Mouse (Mus musculus): Measurements from ENCODE around the gene Ostn. TPM values are rescaled to one million over a fixed set of nuclear protein-coding genes. Genes with fewer than 3 reads are reported as not detected.

Ostn gene
- not detected for polyA plus RNA-seq (2015; fragmentation: Illumina TruSeq; extraction: RNeasy Lipid Tissue Mini Kit (QIAGEN cat#74804); ENCODE audit: insufficient read depth, low read depth, low replicate concordance)

DNA sequence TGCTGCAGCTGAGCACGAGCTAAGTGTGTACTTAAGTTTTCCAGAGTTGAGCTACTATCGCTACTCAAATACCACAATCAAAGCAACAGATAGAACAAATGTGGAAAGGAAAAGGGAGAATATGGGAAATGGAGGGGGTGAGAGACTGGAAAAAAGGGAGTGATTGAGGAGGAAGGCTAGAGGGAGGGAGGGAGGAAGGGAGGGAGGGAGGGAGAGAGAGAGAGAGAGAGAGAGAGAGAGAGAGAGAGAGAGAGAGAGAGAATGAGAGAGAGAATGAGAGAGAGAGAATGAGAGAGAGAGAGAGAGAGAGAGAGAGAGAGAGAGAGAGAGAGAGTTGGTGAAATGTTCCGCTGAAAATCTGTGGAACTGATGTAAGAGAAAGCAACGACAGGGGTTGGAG, at the start of gene Ostn:
Gene Ostn (plus strand): TSS at position 301 of the 400 bp plus-strand sequence.

GRCm38 (mm10) chr16:27370191-27370590, 62.9 kb downstream of the Ostn start, which contains the start of gene Uts2b:
Gene Uts2b, minus strand, starts transcription at chr16:27370239.

DNA sequence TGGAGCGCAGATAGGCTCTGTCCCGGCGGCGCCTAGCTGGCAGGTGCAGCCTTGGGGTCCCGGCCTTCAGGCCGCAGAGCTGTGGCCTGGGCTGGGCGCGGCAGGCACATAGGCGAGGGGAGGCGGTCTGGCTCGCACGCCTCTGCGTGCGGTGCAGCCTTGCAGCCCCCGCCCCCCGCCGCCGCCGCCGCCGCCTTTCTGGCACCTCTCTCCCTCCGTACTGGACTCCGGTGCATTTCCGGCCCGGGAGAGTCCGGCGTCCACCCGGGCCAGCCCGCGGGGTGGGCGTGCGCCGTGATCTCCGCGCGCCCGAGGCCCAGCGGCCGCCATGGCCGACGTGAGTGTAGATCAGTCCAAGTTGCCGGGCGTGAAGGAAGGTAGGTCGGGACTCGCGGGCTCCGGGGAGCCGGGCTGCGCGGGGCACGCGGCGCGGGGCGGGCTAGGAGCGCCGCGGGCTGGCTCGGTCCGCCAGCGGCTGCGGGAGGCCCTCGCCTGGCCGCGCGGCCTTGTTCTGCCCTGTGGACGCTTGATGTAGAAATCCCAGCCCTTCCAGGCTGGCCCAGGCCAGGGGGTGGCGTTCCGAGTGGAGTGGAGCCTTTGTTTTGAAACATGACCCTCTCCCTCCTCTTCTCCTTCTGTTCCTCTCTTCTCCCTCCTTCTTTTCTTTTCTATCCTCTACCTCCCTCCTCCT, 81.6 kb downstream of the Ostn start, which contains the start of gene Ccdc50:
Gene Ccdc50 (plus strand): TSS at position 109 of the 691 bp plus-strand sequence.

Other genes starting within 250 kb of the Ostn start
- not detected for gene Uts2b, start 62.8 kb downstream of the Ostn start, polyA plus RNA-seq (2015; fragmentation: Illumina TruSeq; extraction: RNeasy Lipid Tissue Mini Kit (QIAGEN cat#74804); ENCODE audit: insufficient read depth, low read depth, low replicate concordance)
- gene Ccdc50, start 81.4 kb downstream of the Ostn start, polyA plus RNA-seq (2015; fragmentation: Illumina TruSeq; extraction: RNeasy Lipid Tissue Mini Kit (QIAGEN cat#74804); ENCODE audit: insufficient read depth, low read depth, low replicate concordance), result 6.4 TPM

Data from pancreas, adult 10 weeks (tissue).